Mouse (Mus musculus): ENCODE results near the gene Slc50a1. TPM values are rescaled to one million over a fixed set of nuclear protein-coding genes. Genes with fewer than 3 reads are reported as not detected.

The Slc50a1 gene
- polyA plus RNA-seq, 1 experiment from 2014 or later = 88.3 TPM

GRCm38 (mm10) chr3:89229276-89229675, 41.1 kb downstream of the Slc50a1 start:
- CTCF ChIA-PET = interaction anchor here (1.0 to 4.7 kb wide), 2 partner anchors 14 to 79 kb away, joined by 4 to 51 read pairs; partner anchors contain the start of genes Krtcap2 and Trim46
- ATAC-seq (no peak), DNase-seq (ENCODE audit: low read depth, low spot score) (no peak)
- in situ Hi-C loops (cut with MboI; ENCODE audit: low pct_unique_long_range_greater_than_20kb) = no loop called here
- POLR2A ChIA-PET = interaction anchor here (1.0 to 2.4 kb wide), 2 partner anchors 15 to 18 kb away, joined by 3 to 13 read pairs; no protein-coding TSS in a partner anchor
- TF ChIP-seq CTCF (IDR thresholded peaks at IDR 0.05) = no peak
- no peaks in the 10 kb centered on the region for H3K27me3 ChIP-seq

- ATAC-seq = no peak
- H3K27me3 ChIP-seq = no peaks in the 10 kb centered on the region
- ChIA-PET CTCF (interaction anchor here (4.7 kb wide), 1 partner anchor 15 kb away, joined by 51 read pairs; the partner anchor contains the start of genes Krtcap2 and Trim46), POLR2A (interaction anchor here (2.4 kb wide), 1 partner anchor 16 kb away, joined by 13 read pairs; no protein-coding TSS in a partner anchor)
- in situ Hi-C loops (cut with MboI; ENCODE audit: low pct_unique_long_range_greater_than_20kb) = no loop called here
- no peak for TF ChIP-seq CTCF (IDR thresholded peaks at IDR 0.05)
- no peak for DNase-seq (ENCODE audit: low read depth, low spot score)
Measured at GRCm38 (mm10) chr3:89228836-89229235, 41.5 kb downstream of the Slc50a1 start, which contains the start of gene Muc1. TSS of gene Muc1 (plus strand) at chr3:89229057.

- ChIA-PET CTCF (interaction anchor here (1.5 kb wide), 1 partner anchor 127 kb away, joined by 4 read pairs; the partner anchor contains the start of genes Fdps and Gm43738), POLR2A (no interaction called here)
- peak; percentile 74 for ATAC-seq
- in situ Hi-C loops (cut with MboI; ENCODE audit: low pct_unique_long_range_greater_than_20kb) = no loop called here
- no peak for TF ChIP-seq CTCF (IDR thresholded peaks at IDR 0.05)
- no peaks in the 10 kb centered on the region for H3K27me3 ChIP-seq
- no peak for DNase-seq (ENCODE audit: low read depth, low spot score)
Measured at GRCm38 (mm10) chr3:89228180-89228549, 42.2 kb downstream of the Slc50a1 start.

- in situ Hi-C loops (cut with MboI; ENCODE audit: low pct_unique_long_range_greater_than_20kb) = no loop called here
- CTCF ChIA-PET = interaction anchor here (1.3 to 1.5 kb wide), 3 partner anchors 12 to 126 kb away, joined by 3 to 6 read pairs (median 4); partner anchors contain the start of genes Fdps, Gm43738 and Thbs3
- DNase-seq (ENCODE audit: low read depth, low spot score) (peak; percentile 88), ATAC-seq (peak; percentile 55)
- POLR2A ChIA-PET = no interaction called here
- H3K27me3 ChIP-seq = no peaks in the 10 kb centered on the region
- TF ChIP-seq CTCF (IDR thresholded peaks at IDR 0.05) = no peak
Measured at GRCm38 (mm10) chr3:89227307-89228179, 42.8 kb downstream of the Slc50a1 start.

GRCm38 (mm10) chr3:89226900-89227299, 43.5 kb downstream of the Slc50a1 start, which contains the start of gene Mtx1:
TSS of gene Mtx1 (minus strand) at chr3:89227088.
- CTCF ChIA-PET = interaction anchor here (1.3 to 1.5 kb wide), 3 partner anchors 11 to 126 kb away, joined by 3 to 6 read pairs (median 4); partner anchors contain the start of genes Fdps, Gm43738 and Thbs3
- no peak for DNase-seq (ENCODE audit: low read depth, low spot score)
- no peaks in the 10 kb centered on the region for H3K27me3 ChIP-seq
- TF ChIP-seq CTCF (IDR thresholded peaks at IDR 0.05) = no peak
- in situ Hi-C loops (cut with MboI; ENCODE audit: low pct_unique_long_range_greater_than_20kb) = no loop called here
- POLR2A ChIA-PET = no interaction called here
- ATAC-seq = no peak

GRCm38 (mm10) chr3:89226361-89226760, 44.0 kb downstream of the Slc50a1 start:
- no peak for TF ChIP-seq CTCF (IDR thresholded peaks at IDR 0.05)
- ATAC-seq (no peak), DNase-seq (ENCODE audit: low read depth, low spot score) (no peak)
- POLR2A ChIA-PET = no interaction called here
- H3K27me3 ChIP-seq = no peaks in the 10 kb centered on the region
- CTCF ChIA-PET = interaction anchor here (1.3 to 1.6 kb wide), 3 partner anchors 11 to 139 kb away, joined by 3 to 6 read pairs (median 3); partner anchors contain the start of gene Thbs3
- in situ Hi-C loops (cut with MboI; ENCODE audit: low pct_unique_long_range_greater_than_20kb) = no loop called here

- DNase-seq (ENCODE audit: low read depth, low spot score) (no peak), ATAC-seq (no peak)
- no peak for TF ChIP-seq CTCF (IDR thresholded peaks at IDR 0.05)
Measured at GRCm38 (mm10) chr3:89225918-89226317, 44.5 kb downstream of the Slc50a1 start.

GRCm38 (mm10) chr3:89225321-89225815, 45.0 kb downstream of the Slc50a1 start:
- no peaks in the 10 kb centered on the region for H3K27me3 ChIP-seq
- CTCF ChIA-PET = interaction anchor here (0.5 to 1.6 kb wide), 4 partner anchors 9 to 138 kb away, joined by 3 read pairs; no protein-coding TSS in a partner anchor

More at GRCm38 (mm10) chr3:89225918-89226317, 44.5 kb downstream of the Slc50a1 start:
- in situ Hi-C loops (cut with MboI; ENCODE audit: low pct_unique_long_range_greater_than_20kb) = no loop called here
- H3K27me3 ChIP-seq = no peaks in the 10 kb centered on the region
- POLR2A ChIA-PET = no interaction called here
- CTCF ChIA-PET = interaction anchor here (1.3 to 1.6 kb wide), 3 partner anchors 10 to 139 kb away, joined by 3 to 6 read pairs (median 3); partner anchors contain the start of gene Thbs3

GRCm38 (mm10) chr3:89224796-89225195, 45.6 kb downstream of the Slc50a1 start:
- in situ Hi-C loops (cut with MboI; ENCODE audit: low pct_unique_long_range_greater_than_20kb) = loop anchor here (25.0 kb wide), 1 partner anchor 537 kb away; the partner anchor contains the start of gene Khdc4
- ChIA-PET POLR2A (no interaction called here), CTCF (interaction anchor here (0.5 to 1.2 kb wide), 3 partner anchors 8 to 103 kb away, joined by 3 read pairs; no protein-coding TSS in a partner anchor)
- no peak for TF ChIP-seq CTCF (IDR thresholded peaks at IDR 0.05)
- no peak for DNase-seq (ENCODE audit: low read depth, low spot score)
- no peak for ATAC-seq
- no peaks in the 10 kb centered on the region for H3K27me3 ChIP-seq

More at GRCm38 (mm10) chr3:89225321-89225815, 45.0 kb downstream of the Slc50a1 start:
- TF ChIP-seq CTCF (IDR thresholded peaks at IDR 0.05) = no peak
- no peak for ATAC-seq
- no peak for DNase-seq (ENCODE audit: low read depth, low spot score)
- in situ Hi-C loops (cut with MboI; ENCODE audit: low pct_unique_long_range_greater_than_20kb) = no loop called here
- POLR2A ChIA-PET = no interaction called here

GRCm38 (mm10) chr3:89221167-89221566, 49.2 kb downstream of the Slc50a1 start:
- no peak for TF ChIP-seq CTCF (IDR thresholded peaks at IDR 0.05)
- in situ Hi-C loops (cut with MboI; ENCODE audit: low pct_unique_long_range_greater_than_20kb) = loop anchor here (25.0 kb wide), 1 partner anchor 534 kb away; the partner anchor contains the start of gene Khdc4
- ATAC-seq = no peak
- ChIA-PET CTCF (no interaction called here), POLR2A (no interaction called here)
- H3K27me3 ChIP-seq = no peaks in the 10 kb centered on the region
- no peak for DNase-seq (ENCODE audit: low read depth, low spot score)
